Mouse (Mus musculus): ENCODE measurements at regions not wholly inside any gene's neighbourhood (a gene's known extent, or its start where the extent isn't known, plus 50 kb on each side); places are given as distances from the start of the nearest gene placed in this dataset.

- DNase-seq (ENCODE audit: low spot score) (no peak), ATAC-seq (ENCODE audit: insufficient read depth, low FRiP score, low TSS enrichment) (no peak)
- Histone ChIP-seq H3K9ac (ENCODE audit: low read length) (no peak overlapping the region), H3K4me1 (ENCODE audit: control insufficient read depth, insufficient read depth, low read length) (peaks cover 9% of the 10 kb centered on the region), H3K4me3 (ENCODE audit: low read depth, low read length) (no peak overlapping the region), H3K4me2 (ENCODE audit: low read depth) (no peak overlapping the region), H3K27me3 (ENCODE audit: control insufficient read depth, insufficient read depth, low read length) (no peaks in the 10 kb centered on the region), H3K27ac (ENCODE audit: low read depth, low read length) (no peak overlapping the region), H3K36me3 (ENCODE audit: control insufficient read depth, insufficient read depth, low read length) (no peaks in the 10 kb centered on the region), H3K9me3 (ENCODE audit: control insufficient read depth, low read length) (no peaks in the 10 kb centered on the region)
- WGBS = 90% methylated on average over 6 of the region's 6 CpGs
Observed at GRCm38 (mm10) chr12:54309219-54309618, 105.6 kb upstream of the Egln3 start.

- H3K4me2 ChIP-seq (ENCODE audit: low read depth) = no peak overlapping the region
- no peaks in the 10 kb centered on the region for H3K9me3 ChIP-seq (ENCODE audit: control insufficient read depth, low read length)
- H3K4me1 ChIP-seq (ENCODE audit: control insufficient read depth, insufficient read depth, low read length) = no peaks in the 10 kb centered on the region
- no peak for DNase-seq (ENCODE audit: low spot score)
- H3K9ac ChIP-seq (ENCODE audit: low read length) = no peak overlapping the region
- no peak for ATAC-seq (ENCODE audit: insufficient read depth, low FRiP score, low TSS enrichment)
- WGBS = 88% methylated on average over 9 of the region's 9 CpGs
- H3K4me3 ChIP-seq (ENCODE audit: low read depth, low read length) = no peak overlapping the region
- H3K27me3 ChIP-seq (ENCODE audit: control insufficient read depth, insufficient read depth, low read length) = no peaks in the 10 kb centered on the region
- no peak overlapping the region for H3K27ac ChIP-seq (ENCODE audit: low read depth, low read length)
- no peaks in the 10 kb centered on the region for H3K36me3 ChIP-seq (ENCODE audit: control insufficient read depth, insufficient read depth, low read length)
Observed at GRCm38 (mm10) chr12:54305135-54305630, 101.5 kb upstream of the Egln3 start.

GRCm38 (mm10) chr12:54303746-54304145 is 100.1 kb upstream of the Egln3 start:
- WGBS = 83% methylated on average over 8 of the region's 8 CpGs
- H3K27ac ChIP-seq (ENCODE audit: low read depth, low read length) = no peak overlapping the region
- H3K36me3 ChIP-seq (ENCODE audit: control insufficient read depth, insufficient read depth, low read length) = no peaks in the 10 kb centered on the region
- ATAC-seq (ENCODE audit: insufficient read depth, low FRiP score, low TSS enrichment) (no peak), DNase-seq (ENCODE audit: low spot score) (no peak)
- H3K4me3 ChIP-seq (ENCODE audit: low read depth, low read length) = no peak overlapping the region
- H3K4me2 ChIP-seq (ENCODE audit: low read depth) = no peak overlapping the region
- no peaks in the 10 kb centered on the region for H3K4me1 ChIP-seq (ENCODE audit: control insufficient read depth, insufficient read depth, low read length)
- no peaks in the 10 kb centered on the region for H3K9me3 ChIP-seq (ENCODE audit: control insufficient read depth, low read length)
- no peak overlapping the region for H3K9ac ChIP-seq (ENCODE audit: low read length)
- no peaks in the 10 kb centered on the region for H3K27me3 ChIP-seq (ENCODE audit: control insufficient read depth, insufficient read depth, low read length)

- WGBS = 63% methylated on average over 5 of the region's 5 CpGs
- Histone ChIP-seq H3K4me1 (ENCODE audit: control insufficient read depth, insufficient read depth, low read length) (no peaks in the 10 kb centered on the region), H3K4me3 (ENCODE audit: low read depth, low read length) (no peak overlapping the region), H3K9ac (ENCODE audit: low read length) (no peak overlapping the region), H3K36me3 (ENCODE audit: control insufficient read depth, insufficient read depth, low read length) (no peaks in the 10 kb centered on the region), H3K9me3 (ENCODE audit: control insufficient read depth, low read length) (no peaks in the 10 kb centered on the region), H3K4me2 (ENCODE audit: low read depth) (no peak overlapping the region), H3K27ac (ENCODE audit: low read depth, low read length) (no peak overlapping the region), H3K27me3 (ENCODE audit: control insufficient read depth, insufficient read depth, low read length) (no peaks in the 10 kb centered on the region)
- no peak for DNase-seq (ENCODE audit: low spot score)
- no peak for ATAC-seq (ENCODE audit: insufficient read depth, low FRiP score, low TSS enrichment)
Observed at GRCm38 (mm10) chr12:54299506-54299905, 95.8 kb upstream of the Egln3 start.

GRCm38 (mm10) chr12:54293248-54293647 is 89.6 kb upstream of the Egln3 start:
- Histone ChIP-seq H3K4me1 (ENCODE audit: control insufficient read depth, insufficient read depth, low read length) (no peaks in the 10 kb centered on the region; the same call in 1 of the 2 replicates), H3K4me3 (ENCODE audit: low read depth, low read length) (no peak overlapping the region), H3K27ac (ENCODE audit: low read depth, low read length) (no peak overlapping the region), H3K27me3 (ENCODE audit: control insufficient read depth, insufficient read depth, low read length) (no peaks in the 10 kb centered on the region), H3K9me3 (ENCODE audit: control insufficient read depth, low read length) (no peaks in the 10 kb centered on the region), H3K4me2 (ENCODE audit: low read depth) (no peak overlapping the region), H3K36me3 (ENCODE audit: control insufficient read depth, insufficient read depth, low read length) (no peaks in the 10 kb centered on the region), H3K9ac (ENCODE audit: low read length) (no peak overlapping the region)
- ATAC-seq (ENCODE audit: insufficient read depth, low FRiP score, low TSS enrichment) (no peak), DNase-seq (ENCODE audit: low spot score) (no peak)
- 79% methylated on average over 2 of the region's 2 CpGs for WGBS

GRCm38 (mm10) chr12:54290311-54290710 is 86.7 kb upstream of the Egln3 start:
- H3K4me1 ChIP-seq (ENCODE audit: control insufficient read depth, insufficient read depth, low read length) = peaks cover 10% of the 10 kb centered on the region
- no peak for ATAC-seq (ENCODE audit: insufficient read depth, low FRiP score, low TSS enrichment)
- no peaks in the 10 kb centered on the region for H3K27me3 ChIP-seq (ENCODE audit: control insufficient read depth, insufficient read depth, low read length)
- H3K9ac ChIP-seq (ENCODE audit: low read length) = no peak overlapping the region
- H3K4me3 ChIP-seq (ENCODE audit: low read depth, low read length) = no peak overlapping the region
- H3K4me2 ChIP-seq (ENCODE audit: low read depth) = no peak overlapping the region
- WGBS = 92% methylated on average over 2 of the region's 2 CpGs
- no peaks in the 10 kb centered on the region for H3K36me3 ChIP-seq (ENCODE audit: control insufficient read depth, insufficient read depth, low read length)
- H3K9me3 ChIP-seq (ENCODE audit: control insufficient read depth, low read length) = no peaks in the 10 kb centered on the region
- H3K27ac ChIP-seq (ENCODE audit: low read depth, low read length) = no peak overlapping the region
- no peak for DNase-seq (ENCODE audit: low spot score)

- no peak overlapping the region for H3K4me2 ChIP-seq (ENCODE audit: low read depth)
- no peak for DNase-seq (ENCODE audit: low spot score)
- 0 out of 2 replicates have a peak, but pooled peaks have one; percentile 16 for ATAC-seq (ENCODE audit: insufficient read depth, low FRiP score, low TSS enrichment)
- 66% methylated on average over 4 of the region's 4 CpGs for WGBS
- H3K4me3 ChIP-seq (ENCODE audit: low read depth, low read length) = no peak overlapping the region
- H3K36me3 ChIP-seq (ENCODE audit: control insufficient read depth, insufficient read depth, low read length) = no peaks in the 10 kb centered on the region
- H3K27ac ChIP-seq (ENCODE audit: low read depth, low read length) = 0 out of 2 replicates have a peak overlapping the region, but pooled peaks have one; percentile 27
- H3K9me3 ChIP-seq (ENCODE audit: control insufficient read depth, low read length) = no peaks in the 10 kb centered on the region
- no peaks in the 10 kb centered on the region for H3K27me3 ChIP-seq (ENCODE audit: control insufficient read depth, insufficient read depth, low read length)
- H3K4me1 ChIP-seq (ENCODE audit: control insufficient read depth, insufficient read depth, low read length) = peaks cover 10% of the 10 kb centered on the region
- no peak overlapping the region for H3K9ac ChIP-seq (ENCODE audit: low read length)
Observed at GRCm38 (mm10) chr12:54288747-54289146, 85.1 kb upstream of the Egln3 start.

- DNase-seq (ENCODE audit: low spot score) = peak; percentile 59
Observed at GRCm38 (mm10) chr12:54288041-54288502, 84.4 kb upstream of the Egln3 start.

More at GRCm38 (mm10) chr12:54288041-54288502, 84.4 kb upstream of the Egln3 start:
- Histone ChIP-seq H3K27me3 (ENCODE audit: control insufficient read depth, insufficient read depth, low read length) (no peaks in the 10 kb centered on the region), H3K36me3 (ENCODE audit: control insufficient read depth, insufficient read depth, low read length) (no peaks in the 10 kb centered on the region), H3K9me3 (ENCODE audit: control insufficient read depth, low read length) (no peaks in the 10 kb centered on the region), H3K9ac (ENCODE audit: low read length) (no peak overlapping the region), H3K4me3 (ENCODE audit: low read depth, low read length) (no peak overlapping the region), H3K27ac (ENCODE audit: low read depth, low read length) (peak overlapping the region; percentile 56; the same call in 1 of the 2 replicates), H3K4me1 (ENCODE audit: control insufficient read depth, insufficient read depth, low read length) (peaks cover 10% of the 10 kb centered on the region), H3K4me2 (ENCODE audit: low read depth) (no peak overlapping the region)
- 40% methylated on average over 6 of the region's 6 CpGs for WGBS
- ATAC-seq (ENCODE audit: insufficient read depth, low FRiP score, low TSS enrichment) = peak; percentile 77
